Mouse (Mus musculus): Measurements from ENCODE around the gene Ghrhr. TPM values are rescaled to one million over a fixed set of nuclear protein-coding genes. Genes with fewer than 3 reads are reported as not detected.

Gene Ghrhr
- total and polyA plus RNA-seq, 3 experiments, result not detected

DNA sequence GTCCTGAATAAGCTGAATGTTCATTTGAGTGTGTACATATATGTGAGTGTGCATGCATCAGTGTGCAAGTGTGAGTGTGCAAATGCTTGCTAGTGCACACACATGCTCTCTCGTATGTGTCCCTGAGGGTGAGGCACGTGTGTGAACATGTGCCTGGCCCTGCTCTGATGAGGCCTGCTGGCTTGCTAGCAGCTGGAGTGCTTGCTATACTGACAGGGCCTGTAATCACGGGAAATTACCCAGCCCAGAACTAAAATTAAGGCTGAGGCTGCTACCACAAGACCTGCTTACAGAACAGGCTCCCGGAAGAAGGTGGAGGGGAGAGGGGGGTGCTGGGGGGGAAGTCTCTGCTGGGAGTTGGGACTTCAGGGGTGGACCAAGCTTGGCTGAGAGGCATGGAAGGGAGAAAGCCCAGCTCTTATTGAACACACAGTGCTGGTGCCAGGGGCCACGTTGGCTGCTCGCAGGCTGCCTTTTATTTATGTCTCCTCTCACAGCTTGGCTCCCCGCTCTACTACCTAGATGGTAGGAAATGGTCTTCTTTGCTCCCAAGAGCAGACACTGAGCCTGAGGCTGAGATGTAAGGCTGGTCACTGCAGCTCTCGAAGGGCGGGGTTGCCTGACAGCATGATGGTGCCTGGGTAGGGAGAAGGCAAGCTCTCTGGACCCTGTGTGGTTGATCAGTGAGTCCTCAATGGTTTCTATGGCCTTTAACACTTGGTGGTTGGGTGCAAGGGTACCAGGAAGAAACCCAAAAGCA is 23.0 kb downstream of the Ghrhr start:
- Histone ChIP-seq H3K27me3 (ENCODE audit: control insufficient read depth in 1 of 2, insufficient read depth in 2 of 2, low read length in 2 of 2) (no peaks in the 10 kb centered on the region; a peak in 1 of 4 replicates), H3K9ac (ENCODE audit: control insufficient read depth, low read depth, low read length, poor library complexity, severe bottlenecking) (no peak overlapping the region), H3K79me2 (ENCODE audit: control insufficient read depth, insufficient read depth, low read length, poor library complexity) (no peaks in the 10 kb centered on the region), H3K9me3 (replicated peaks; ENCODE audit: insufficient read depth, low read length) (no peaks in the 10 kb centered on the region), H3K36me3 (ENCODE audit: control insufficient read depth in 1 of 2, insufficient read depth in 2 of 2, low read length in 2 of 2) (no peaks in the 10 kb centered on the region), H3K4me1 (ENCODE audit: control insufficient read depth in 1 of 2, insufficient read depth in 2 of 2, low read length in 2 of 2) (no peaks in the 10 kb centered on the region), H3K4me3 (ENCODE audit: control insufficient read depth in 1 of 2, insufficient read depth in 1 of 2, low read depth in 2 of 2, low read length in 2 of 2) (no peak overlapping the region), H3K27ac (ENCODE audit: control insufficient read depth, low read depth, low read length) (no peak overlapping the region)
- TF ChIP-seq ETS1 (IDR thresholded peaks at IDR 0.05; ENCODE audit: low read depth, low read length) (no peak), MYB (IDR thresholded peaks at IDR 0.05; ENCODE audit: low read depth, low read length) (no peak), CTCF (IDR thresholded peaks at IDR 0.05 in 2 of 3, conservative IDR thresholded peaks at IDR 0.05 in 1 of 3; ENCODE audit: control insufficient read depth in 1 of 3, insufficient read depth in 1 of 3, low read depth in 2 of 3, low read length in 3 of 3, poor library complexity in 1 of 3, severe bottlenecking in 1 of 3) (no peak)
- no peak for DNase-seq (ENCODE audit: low read depth, low spot score)

DNA sequence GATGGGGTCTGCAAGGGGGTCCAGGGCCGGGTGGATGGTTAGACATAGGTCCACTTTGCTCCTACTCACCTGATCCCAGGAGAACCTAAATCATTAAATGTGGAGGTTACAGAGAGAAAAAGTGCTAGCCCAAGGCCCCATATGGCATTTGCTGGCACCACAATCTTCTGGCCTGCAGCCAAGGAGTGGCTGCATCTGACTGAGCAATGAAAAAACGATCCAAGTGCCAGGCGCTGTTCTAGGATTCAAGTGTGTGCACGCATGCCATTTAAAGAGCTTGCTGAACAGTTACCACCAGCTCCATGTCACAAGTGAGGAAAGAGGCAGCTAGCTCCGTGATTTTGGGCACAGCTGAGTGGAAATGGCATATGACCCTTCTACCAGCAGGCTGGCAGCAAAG is 23.8 kb downstream of the Ghrhr start:
- no peak for DNase-seq (ENCODE audit: low read depth, low spot score)
- H3K4me1 ChIP-seq (ENCODE audit: control insufficient read depth in 1 of 2, insufficient read depth in 2 of 2, low read length in 2 of 2), result no peaks in the 10 kb centered on the region
- no peaks in the 10 kb centered on the region for H3K79me2 ChIP-seq (ENCODE audit: control insufficient read depth, insufficient read depth, low read length, poor library complexity)
- H3K9me3 ChIP-seq (replicated peaks; ENCODE audit: insufficient read depth, low read length), result no peaks in the 10 kb centered on the region
- H3K36me3 ChIP-seq (ENCODE audit: control insufficient read depth in 1 of 2, insufficient read depth in 2 of 2, low read length in 2 of 2), result no peaks in the 10 kb centered on the region
- H3K4me3 ChIP-seq (ENCODE audit: control insufficient read depth in 1 of 2, insufficient read depth in 1 of 2, low read depth in 2 of 2, low read length in 2 of 2), result no peak overlapping the region
- H3K9ac ChIP-seq (ENCODE audit: control insufficient read depth, low read depth, low read length, poor library complexity, severe bottlenecking), result no peak overlapping the region
- no peak for TF ChIP-seq GATA1 (IDR thresholded peaks at IDR 0.05; ENCODE audit: low read depth, low read length)
- TF ChIP-seq TBP (IDR thresholded peaks at IDR 0.05; ENCODE audit: low read depth, low read length), result no peak
- TF ChIP-seq MYC (IDR thresholded peaks at IDR 0.05; ENCODE audit: low read depth, low read length), result no peak
- no peak for TF ChIP-seq MXI1 (IDR thresholded peaks at IDR 0.05; ENCODE audit: low read depth, low read length)
- no peak for TF ChIP-seq POLR2AphosphoS5 (IDR thresholded peaks at IDR 0.05; ENCODE audit: borderline replicate concordance, low read depth, low read length)
- TF ChIP-seq JUND (IDR thresholded peaks at IDR 0.05; ENCODE audit: low read depth, low read length), result no peak
- TF ChIP-seq ETS1 (IDR thresholded peaks at IDR 0.05; ENCODE audit: low read depth, low read length), result no peak
- no peak for TF ChIP-seq EP300 (IDR thresholded peaks at IDR 0.05; ENCODE audit: low read depth in 1 of 2, low read length in 2 of 2)
- no peak for TF ChIP-seq TAL1 (IDR thresholded peaks at IDR 0.05; ENCODE audit: low read length)
- TF ChIP-seq SMC3 (IDR thresholded peaks at IDR 0.05; ENCODE audit: low read depth, low read length), result no peak
- no peak for TF ChIP-seq POLR2A (IDR thresholded peaks at IDR 0.05; ENCODE audit: control insufficient read depth in 1 of 2, insufficient read depth in 1 of 2, low read depth in 1 of 2, low read length in 2 of 2, poor library complexity in 1 of 2)
- no peak for TF ChIP-seq BHLHE40 (IDR thresholded peaks at IDR 0.05; ENCODE audit: borderline replicate concordance, low read depth, low read length)
- no peak for TF ChIP-seq ZNF384 (IDR thresholded peaks at IDR 0.05; ENCODE audit: low read depth, low read length)
- no peak for TF ChIP-seq ZKSCAN1 (IDR thresholded peaks at IDR 0.05; ENCODE audit: low read depth, low read length)
- no peak for TF ChIP-seq POLR2AphosphoS2 (IDR thresholded peaks at IDR 0.05; ENCODE audit: low read length)
- TF ChIP-seq RCOR1 (IDR thresholded peaks at IDR 0.05; ENCODE audit: low read depth, low read length), result no peak
- no peaks in the 10 kb centered on the region; a peak in 1 of 4 replicates for H3K27me3 ChIP-seq (ENCODE audit: control insufficient read depth in 1 of 2, insufficient read depth in 2 of 2, low read length in 2 of 2)
- no peak overlapping the region for H3K27ac ChIP-seq (ENCODE audit: control insufficient read depth, low read depth, low read length)
